In genomic region chr5:18043022-18043421, GRCm38 (mm10) we compare ENCODE assay signal across 9 mouse cellular contexts.
DNase-seq lines count a peak whose midpoint lies in the region; ATAC-seq and TF ChIP-seq lines count a peak whose summit lies in the region.
"Had no signal": no experiment of that assay in that cellular context is flagged by ENCODE, and none has a peak within 500 bp of the region (broad histone marks: within the 10 kb centered on the region; RNA-seq: fewer than 3 reads in every experiment).

No protein-coding gene starts in this region.

- ATAC-seq in liver, embryonic 12.5 days = no peak
- 0 out of 2 replicates have a peak, but pooled peaks have one; percentile 70 for ATAC-seq in forebrain, embryonic 15.5 days (replicated peaks)
- ATAC-seq in intestine, embryonic 14.5 days (replicated peaks; ENCODE audit: low FRiP score, low TSS enrichment, low read depth) = no peak; the same call in 1 of the 2 replicates
- no peak for ATAC-seq in limb, embryonic 14.5 days (ENCODE audit: low FRiP score, low read depth)
- ATAC-seq in neural tube, embryonic 14.5 days (ENCODE audit: low read depth) = peak; percentile 28; the same call in 1 of the 2 replicates

- no peaks in the 10 kb centered on the region for H3K27me3 ChIP-seq in liver, embryonic 12.5 days (replicated peaks)
- H3K27me3 ChIP-seq in forebrain, embryonic 15.5 days = no peaks in the 10 kb centered on the region
- H3K27me3 ChIP-seq in intestine, embryonic 14.5 days (replicated peaks; ENCODE audit: control insufficient read depth, insufficient read depth, low read length) = no peaks in the 10 kb centered on the region
- H3K27me3 ChIP-seq in limb, embryonic 14.5 days (ENCODE audit: control insufficient read depth, insufficient read depth, low read length) = no peaks in the 10 kb centered on the region
- no peaks in the 10 kb centered on the region for H3K27me3 ChIP-seq in neural tube, embryonic 14.5 days (ENCODE audit: control insufficient read depth, insufficient read depth, low read length)

- no peaks in the 10 kb centered on the region for H3K36me3 ChIP-seq in liver, embryonic 12.5 days
- no peaks in the 10 kb centered on the region for H3K36me3 ChIP-seq in forebrain, embryonic 15.5 days
- no peaks in the 10 kb centered on the region for H3K36me3 ChIP-seq in intestine, embryonic 14.5 days (ENCODE audit: control insufficient read depth, insufficient read depth, low read length)
- no peaks in the 10 kb centered on the region for H3K36me3 ChIP-seq in limb, embryonic 14.5 days (ENCODE audit: control insufficient read depth, insufficient read depth, low read length)
- H3K36me3 ChIP-seq in neural tube, embryonic 14.5 days (ENCODE audit: control insufficient read depth, insufficient read depth, low read length) = no peaks in the 10 kb centered on the region

- WGBS in liver, embryonic 12.5 days (ENCODE audit: insufficient replicate concordance) = 6% methylated on average over 2 of the region's 2 CpGs
- WGBS in forebrain, embryonic 15.5 days = 6% methylated on average over 2 of the region's 2 CpGs
- WGBS in intestine, embryonic 14.5 days = 14% methylated on average over 2 of the region's 2 CpGs
- 10% methylated on average over 2 of the region's 2 CpGs for WGBS in limb, embryonic 14.5 days
- WGBS in neural tube, embryonic 14.5 days = 3% methylated on average over 2 of the region's 2 CpGs

- no peaks in the 10 kb centered on the region for H3K4me1 ChIP-seq in liver, embryonic 12.5 days
- H3K4me1 ChIP-seq in forebrain, embryonic 15.5 days = no peaks in the 10 kb centered on the region
- no peaks in the 10 kb centered on the region for H3K4me1 ChIP-seq in intestine, embryonic 14.5 days (replicated peaks; ENCODE audit: control insufficient read depth, insufficient read depth, low read length)
- no peaks in the 10 kb centered on the region for H3K4me1 ChIP-seq in limb, embryonic 14.5 days (ENCODE audit: control insufficient read depth, insufficient read depth, low read length)
- no peaks in the 10 kb centered on the region for H3K4me1 ChIP-seq in neural tube, embryonic 14.5 days (ENCODE audit: control insufficient read depth, insufficient read depth, low read length)

- no peaks in the 10 kb centered on the region for H3K9me3 ChIP-seq in liver, embryonic 12.5 days (replicated peaks)
- no peaks in the 10 kb centered on the region for H3K9me3 ChIP-seq in forebrain, embryonic 15.5 days
- H3K9me3 ChIP-seq in intestine, embryonic 14.5 days (ENCODE audit: control insufficient read depth, low read length) = no peaks in the 10 kb centered on the region
- no peaks in the 10 kb centered on the region for H3K9me3 ChIP-seq in limb, embryonic 14.5 days (ENCODE audit: control insufficient read depth, low read length)
- H3K9me3 ChIP-seq in neural tube, embryonic 14.5 days (ENCODE audit: control insufficient read depth, low read length) = no peaks in the 10 kb centered on the region

- no peak for TF ChIP-seq POLR2A in limb, embryonic 14.5 days (IDR thresholded peaks at IDR 0.05; ENCODE audit: borderline replicate concordance, extremely low read depth, insufficient read depth, insufficient read length)

- H3K27ac ChIP-seq in liver, embryonic 12.5 days = no peak overlapping the region
- H3K27ac ChIP-seq in forebrain, embryonic 15.5 days (replicated peaks) = no peak overlapping the region
- no peak overlapping the region for H3K27ac ChIP-seq in intestine, embryonic 14.5 days (ENCODE audit: low read depth)
- H3K27ac ChIP-seq in limb, embryonic 14.5 days (replicated peaks; ENCODE audit: low read depth, low read length) = no peak overlapping the region
- H3K27ac ChIP-seq in neural tube, embryonic 14.5 days (ENCODE audit: low read depth, low read length) = no peak overlapping the region

- DNase-seq in liver = peak; percentile 79
- peak; percentile 78 for DNase-seq in brain, adult 2 months (ENCODE audit: low read depth, low spot score)
- DNase-seq in intestine, embryonic 14.5 days (ENCODE audit: low spot score) = peak; percentile 83
- DNase-seq in limb, embryonic 14.5 days (ENCODE audit: low spot score) = peak; percentile 87
- peak; percentile 15 for DNase-seq in thymus, postnatal 14 days

- no peak overlapping the region for H3K4me2 ChIP-seq in liver, embryonic 12.5 days
- no peak overlapping the region for H3K4me2 ChIP-seq in forebrain, embryonic 15.5 days (replicated peaks)
- H3K4me2 ChIP-seq in intestine, embryonic 14.5 days (ENCODE audit: low read length) = no peak overlapping the region
- H3K4me2 ChIP-seq in limb, embryonic 14.5 days (replicated peaks; ENCODE audit: low read depth, low read length, severe bottlenecking) = no peak overlapping the region
- no peak overlapping the region for H3K4me2 ChIP-seq in neural tube, embryonic 14.5 days (ENCODE audit: low read depth, low read length)

- no peak overlapping the region for H3K9ac ChIP-seq in liver, embryonic 12.5 days
- no peak overlapping the region for H3K9ac ChIP-seq in forebrain, embryonic 15.5 days (replicated peaks)
- H3K9ac ChIP-seq in intestine, embryonic 14.5 days (ENCODE audit: low read length) = no peak overlapping the region
- no peak overlapping the region for H3K9ac ChIP-seq in limb, embryonic 14.5 days (ENCODE audit: low read depth, low read length, severe bottlenecking)
- no peak overlapping the region for H3K9ac ChIP-seq in neural tube, embryonic 14.5 days (replicated peaks; ENCODE audit: low read depth, low read length)

- H3K4me3 ChIP-seq in liver, embryonic 12.5 days = no peak overlapping the region
- no peak overlapping the region for H3K4me3 ChIP-seq in forebrain, embryonic 15.5 days
- no peak overlapping the region for H3K4me3 ChIP-seq in intestine, embryonic 14.5 days (ENCODE audit: low read depth, low read length)
- H3K4me3 ChIP-seq in limb, embryonic 14.5 days (replicated peaks; ENCODE audit: low read length) = no peak overlapping the region
- no peak overlapping the region for H3K4me3 ChIP-seq in neural tube, embryonic 14.5 days (ENCODE audit: low read depth, low read length)
- H3K4me3 ChIP-seq: myocyte had no signal

Comparison
In these comparisons a context has a peak if more than half of its experiments do, and no peak if none do; other contexts are left out.
1. DNase-seq: peak in every context shown above with its lines; median percentile 87 in limb, embryonic 14.5 days; 83 in intestine, embryonic 14.5 days; 79 in liver; 78 in brain, adult 2 months; 15 in thymus, postnatal 14 days.
2. ATAC-seq: peak in forebrain, embryonic 15.5 days (single experiment) and neural tube, embryonic 14.5 days (single experiment); none in liver, embryonic 12.5 days (single experiment), intestine, embryonic 14.5 days (single experiment) and limb, embryonic 14.5 days (single experiment).